Mouse (Mus musculus) midbrain, embryonic 12.5 days (tissue): ENCODE data around the gene Lrrc1. TPM values are rescaled to one million over a fixed set of nuclear protein-coding genes. Genes with fewer than 3 reads are reported as not detected.

Experiments
- ATAC-seq: fragments of 200-750 bp; cut with Nextera tagmentation; 2 replicates; pipeline ENCODE4 v1.8.0; 2017; ENCODE audit warnings: low read depth, moderate TSS enrichment, moderate library complexity; ENCODE audit not compliant: low FRiP score
- H3K27ac ChIP-seq: fragments of 300-500 bp; sonication (generic); replicated peaks from 2 replicates; pipeline ENCODE4 v1.5.1; 2016; ENCODE audit warnings: mild to moderate bottlenecking
- H3K27me3 ChIP-seq: fragments of 300-500 bp; sonication (generic); 2 replicates; pipeline ENCODE4 v1.6.1; 2016; ENCODE audit warnings: mild to moderate bottlenecking
- H3K36me3 ChIP-seq: fragments of 300-500 bp; sonication (generic); 2 replicates; pipeline ENCODE4 v1.6.1; 2016
- H3K4me1 ChIP-seq: fragments of 300-500 bp; sonication (generic); 2 replicates; pipeline ENCODE4 v1.6.1; 2016
- H3K4me2 ChIP-seq: fragments of 300-500 bp; sonication (generic); replicated peaks from 2 replicates; pipeline ENCODE4 v1.6.1; 2016; ENCODE audit warnings: mild to moderate bottlenecking, moderate library complexity
- H3K4me3 ChIP-seq: fragments of 300-500 bp; sonication (generic); 2 replicates; pipeline ENCODE4 v1.5.1; 2016; ENCODE audit warnings: mild to moderate bottlenecking
- H3K9ac ChIP-seq: fragments of 300-500 bp; sonication (generic); replicated peaks from 2 replicates; pipeline ENCODE4 v1.6.1; 2016; ENCODE audit warnings: mild to moderate bottlenecking, moderate library complexity
- H3K9me3 ChIP-seq: fragments of 300-500 bp; sonication (generic); 2 replicates; pipeline ENCODE4 v1.6.1; 2016; ENCODE audit warnings: mild to moderate bottlenecking
- WGBS: fragments of 180-500 bp; shearing (Covaris S2); methylation state at CpG from one replicate; pipeline ENCODE4 v1.1.7; 2016; 5-methylcytosine and 5-hydroxymethylcytosine counted together
- polyA plus RNA-seq: library from polyadenylated mRNA; unstranded; fragments of >200 nt; fragmentation: Nextera tagmentation; extraction: Ambion mirVana; gene quantifications from 2 replicates; pipeline ENCODE4 v1.2.1, GENCODE M21; 2016

The Lrrc1 gene
- polyA plus RNA-seq, 1 experiment from 2014 or later: 6.9 TPM

GRCm38 (mm10) chr9:77455439-77456168 lies 89.1 kb downstream of the Lrrc1 start:
- no peak overlapping the region for H3K27ac ChIP-seq
- H3K9ac ChIP-seq: no peak overlapping the region
- ATAC-seq: peak; percentile 51; the same call in 1 of the 2 replicates
- no peaks in the 10 kb centered on the region for H3K27me3 ChIP-seq
- H3K4me1 ChIP-seq: peaks cover 12% of the 10 kb centered on the region; the same call in 1 of the 2 replicates
- no peak overlapping the region for H3K4me2 ChIP-seq
- WGBS: 75% methylated on average over 19 of the region's 19 CpGs
- no peaks in the 10 kb centered on the region for H3K9me3 ChIP-seq
- no peak overlapping the region for H3K4me3 ChIP-seq
- H3K36me3 ChIP-seq: 0 out of 2 replicates have a peak, but pooled peaks cover 11% of the 10 kb centered on the region

- H3K9me3 ChIP-seq: no peaks in the 10 kb centered on the region
- no peaks in the 10 kb centered on the region for H3K27me3 ChIP-seq
- H3K9ac ChIP-seq: no peak overlapping the region
- no peak overlapping the region for H3K4me2 ChIP-seq
- H3K36me3 ChIP-seq: 0 out of 2 replicates have a peak, but pooled peaks cover 14% of the 10 kb centered on the region
- peaks cover 12% of the 10 kb centered on the region; the same call in 1 of the 2 replicates for H3K4me1 ChIP-seq
- H3K4me3 ChIP-seq: no peak overlapping the region
- 85% methylated on average over 12 of the region's 12 CpGs for WGBS
- no peak; the same call in 1 of the 2 replicates for ATAC-seq
- no peak overlapping the region for H3K27ac ChIP-seq
These were observed 92.4 kb downstream of the Lrrc1 start for GRCm38 (mm10) chr9:77452046-77452807.

DNA sequence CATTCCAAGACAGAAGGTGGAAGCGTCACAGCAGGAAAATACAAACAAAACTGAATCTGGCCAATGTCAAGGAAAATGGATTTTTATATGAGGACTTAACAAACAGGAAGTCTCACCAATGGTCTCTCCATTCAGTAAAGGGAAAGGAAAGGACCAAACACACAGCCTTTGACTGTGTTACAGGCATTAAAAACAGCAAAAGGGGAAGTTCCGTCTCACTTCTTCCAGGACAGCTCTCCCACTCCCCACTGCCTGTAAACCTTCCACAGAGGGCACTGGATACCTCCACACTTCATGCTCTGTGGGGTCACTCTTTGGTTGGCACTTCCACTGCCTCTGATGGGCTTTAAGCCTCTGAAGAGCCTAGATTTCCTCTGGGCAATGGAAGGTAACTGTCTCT lies 94.2 kb downstream of the Lrrc1 start:
- Histone ChIP-seq H3K4me1 (peaks cover 8% of the 10 kb centered on the region; the same call in 1 of the 2 replicates), H3K9me3 (no peaks in the 10 kb centered on the region), H3K4me3 (no peak overlapping the region), H3K27me3 (no peaks in the 10 kb centered on the region), H3K27ac (no peak overlapping the region), H3K4me2 (no peak overlapping the region), H3K36me3 (0 out of 2 replicates have a peak, but pooled peaks cover 9% of the 10 kb centered on the region), H3K9ac (no peak overlapping the region)
- no peak for ATAC-seq
- 82% methylated on average over 2 of the region's 2 CpGs for WGBS

DNA sequence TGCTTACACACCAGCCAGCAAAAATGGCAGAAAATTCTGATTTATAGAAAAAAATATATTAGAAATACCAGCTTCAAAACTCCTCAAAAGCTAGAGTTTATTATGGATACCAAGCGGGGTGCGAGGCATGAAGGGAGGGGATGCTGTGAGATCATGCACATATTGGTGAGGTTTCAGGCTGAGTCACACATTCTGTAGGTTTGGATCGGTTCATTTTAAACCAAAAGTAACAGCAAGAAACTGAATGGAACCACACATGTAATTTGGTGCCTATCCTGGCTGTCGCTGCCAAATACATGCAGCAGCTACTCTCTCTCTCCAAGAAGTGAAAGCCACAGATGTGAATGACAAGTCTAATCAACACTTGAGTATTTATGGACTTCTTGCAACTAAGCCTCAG lies 99.8 kb downstream of the Lrrc1 start:
- Histone ChIP-seq H3K4me3 (no peak overlapping the region), H3K27ac (no peak overlapping the region), H3K27me3 (no peaks in the 10 kb centered on the region), H3K4me2 (no peak overlapping the region), H3K36me3 (0 out of 2 replicates have a peak, but pooled peaks cover 2% of the 10 kb centered on the region), H3K9ac (no peak overlapping the region), H3K4me1 (no peaks in the 10 kb centered on the region), H3K9me3 (no peaks in the 10 kb centered on the region)
- no peak for ATAC-seq
- 96% methylated on average over 4 of the region's 4 CpGs for WGBS

DNA sequence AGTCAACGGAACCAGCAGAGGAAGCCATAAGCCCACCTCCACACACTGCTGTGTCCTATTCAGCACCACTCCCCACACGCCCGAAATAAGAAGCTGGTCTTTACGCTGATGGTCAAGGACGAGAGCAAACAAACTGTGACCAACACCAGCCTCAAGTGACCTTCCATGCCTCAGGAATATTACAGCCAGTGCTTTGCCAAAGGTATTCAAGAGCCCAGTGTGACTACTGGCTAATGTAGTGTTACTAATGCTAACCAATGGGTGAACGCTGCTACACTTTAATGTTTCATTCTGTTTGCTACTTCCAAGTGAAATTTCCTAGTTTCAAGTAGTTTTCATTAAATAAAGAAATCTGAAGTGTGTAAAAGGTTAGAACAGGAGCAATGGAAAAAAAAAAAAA lies 105.3 kb downstream of the Lrrc1 start:
- H3K9ac ChIP-seq: no peak overlapping the region
- WGBS: 91% methylated on average over 6 of the region's 6 CpGs
- H3K9me3 ChIP-seq: no peaks in the 10 kb centered on the region
- H3K4me2 ChIP-seq: no peak overlapping the region
- H3K4me1 ChIP-seq: 0 out of 2 replicates have a peak, but pooled peaks cover 3% of the 10 kb centered on the region
- H3K27me3 ChIP-seq: no peaks in the 10 kb centered on the region
- no peak overlapping the region for H3K4me3 ChIP-seq
- peak overlapping the region; percentile 7; the same call in 1 of the 2 replicates for H3K27ac ChIP-seq
- no peak for ATAC-seq
- H3K36me3 ChIP-seq: 0 out of 2 replicates have a peak, but pooled peaks cover 2% of the 10 kb centered on the region

GRCm38 (mm10) chr9:77438836-77439271 lies 105.8 kb downstream of the Lrrc1 start:
- 0 out of 2 replicates have a peak, but pooled peaks cover 2% of the 10 kb centered on the region for H3K36me3 ChIP-seq
- no peak overlapping the region for H3K4me2 ChIP-seq
- 87% methylated on average over 11 of the region's 11 CpGs for WGBS
- no peak overlapping the region for H3K4me3 ChIP-seq
- H3K4me1 ChIP-seq: 0 out of 2 replicates have a peak, but pooled peaks cover 3% of the 10 kb centered on the region
- H3K27ac ChIP-seq: peak overlapping the region; percentile 7; the same call in 1 of the 2 replicates
- H3K27me3 ChIP-seq: no peaks in the 10 kb centered on the region
- H3K9ac ChIP-seq: no peak overlapping the region
- H3K9me3 ChIP-seq: no peaks in the 10 kb centered on the region
- no peak for ATAC-seq

DNA sequence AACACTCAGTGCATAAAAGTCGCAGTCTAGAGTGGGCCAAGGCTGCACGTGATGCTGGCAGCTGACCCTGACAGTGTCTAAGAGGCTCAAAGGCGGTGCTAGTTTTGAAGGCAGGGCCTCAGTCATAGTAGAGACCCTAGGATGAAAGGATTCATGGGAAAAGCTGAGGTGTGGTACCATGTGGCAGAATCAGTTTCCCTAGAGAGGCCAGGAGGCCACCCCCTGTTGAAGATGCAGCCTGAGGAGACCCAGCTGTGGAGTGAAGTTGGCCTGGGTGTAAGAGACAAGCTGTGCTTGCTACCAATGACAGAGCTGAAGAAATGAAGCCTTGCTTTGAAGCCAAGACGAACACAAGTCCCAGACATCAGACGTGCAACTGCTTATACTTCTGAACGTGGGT lies 107.5 kb downstream of the Lrrc1 start:
- WGBS: 92% methylated on average over 6 of the region's 6 CpGs
- no peak overlapping the region for H3K9ac ChIP-seq
- no peak overlapping the region for H3K27ac ChIP-seq
- H3K4me3 ChIP-seq: no peak overlapping the region
- no peaks in the 10 kb centered on the region for H3K9me3 ChIP-seq
- no peak for ATAC-seq
- H3K36me3 ChIP-seq: 0 out of 2 replicates have a peak, but pooled peaks cover 2% of the 10 kb centered on the region
- H3K4me2 ChIP-seq: no peak overlapping the region
- H3K27me3 ChIP-seq: no peaks in the 10 kb centered on the region
- H3K4me1 ChIP-seq: 0 out of 2 replicates have a peak, but pooled peaks cover 3% of the 10 kb centered on the region

GRCm38 (mm10) chr9:77434965-77435364 lies 109.7 kb downstream of the Lrrc1 start:
- Histone ChIP-seq H3K9ac (no peak overlapping the region), H3K4me2 (no peak overlapping the region), H3K4me1 (0 out of 2 replicates have a peak, but pooled peaks cover 3% of the 10 kb centered on the region), H3K4me3 (no peak overlapping the region), H3K36me3 (0 out of 2 replicates have a peak, but pooled peaks cover 5% of the 10 kb centered on the region), H3K9me3 (no peaks in the 10 kb centered on the region), H3K27me3 (no peaks in the 10 kb centered on the region), H3K27ac (no peak overlapping the region)
- ATAC-seq: no peak
- WGBS: 89% methylated on average over 12 of the region's 12 CpGs

- H3K9ac ChIP-seq: no peak overlapping the region
- H3K9me3 ChIP-seq: no peaks in the 10 kb centered on the region
- 93% methylated on average over 4 of the region's 4 CpGs for WGBS
- ATAC-seq: no peak
- H3K36me3 ChIP-seq: 0 out of 2 replicates have a peak, but pooled peaks cover 5% of the 10 kb centered on the region
- no peak overlapping the region for H3K27ac ChIP-seq
- no peak overlapping the region for H3K4me2 ChIP-seq
- no peaks in the 10 kb centered on the region for H3K27me3 ChIP-seq
- peaks cover 1% of the 10 kb centered on the region for H3K4me1 ChIP-seq
- H3K4me3 ChIP-seq: no peak overlapping the region
These were observed 111.2 kb downstream of the Lrrc1 start for GRCm38 (mm10) chr9:77433476-77433875.

DNA sequence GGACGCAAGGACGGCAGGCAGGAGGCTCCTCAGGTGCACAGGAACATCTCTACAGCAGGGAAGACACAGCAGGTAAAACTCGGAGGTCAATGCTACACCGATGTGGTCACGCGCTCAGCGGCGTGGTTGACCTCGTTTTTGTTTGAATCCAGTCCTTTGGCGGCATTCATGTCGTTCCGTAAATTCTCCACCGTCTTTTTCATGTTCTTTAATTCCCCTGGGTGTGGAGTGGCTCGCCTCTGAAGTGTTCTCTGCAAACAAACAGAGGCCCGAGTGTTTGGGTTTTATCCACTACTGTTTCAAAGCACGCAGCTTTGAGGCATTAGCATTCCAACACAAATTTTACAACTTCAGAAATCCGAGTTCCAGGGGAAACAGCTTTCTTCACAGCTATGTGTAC lies 112.6 kb downstream of the Lrrc1 start:
- H3K4me2 ChIP-seq: no peak overlapping the region
- 76% methylated on average over 17 of the region's 17 CpGs for WGBS
- no peaks in the 10 kb centered on the region; the same call in 1 of the 2 replicates for H3K27me3 ChIP-seq
- H3K9ac ChIP-seq: no peak overlapping the region
- H3K36me3 ChIP-seq: 0 out of 2 replicates have a peak, but pooled peaks cover 5% of the 10 kb centered on the region
- H3K9me3 ChIP-seq: no peaks in the 10 kb centered on the region
- H3K4me3 ChIP-seq: no peak overlapping the region
- H3K4me1 ChIP-seq: peaks cover 15% of the 10 kb centered on the region
- ATAC-seq: no peak
- no peak overlapping the region for H3K27ac ChIP-seq

DNA sequence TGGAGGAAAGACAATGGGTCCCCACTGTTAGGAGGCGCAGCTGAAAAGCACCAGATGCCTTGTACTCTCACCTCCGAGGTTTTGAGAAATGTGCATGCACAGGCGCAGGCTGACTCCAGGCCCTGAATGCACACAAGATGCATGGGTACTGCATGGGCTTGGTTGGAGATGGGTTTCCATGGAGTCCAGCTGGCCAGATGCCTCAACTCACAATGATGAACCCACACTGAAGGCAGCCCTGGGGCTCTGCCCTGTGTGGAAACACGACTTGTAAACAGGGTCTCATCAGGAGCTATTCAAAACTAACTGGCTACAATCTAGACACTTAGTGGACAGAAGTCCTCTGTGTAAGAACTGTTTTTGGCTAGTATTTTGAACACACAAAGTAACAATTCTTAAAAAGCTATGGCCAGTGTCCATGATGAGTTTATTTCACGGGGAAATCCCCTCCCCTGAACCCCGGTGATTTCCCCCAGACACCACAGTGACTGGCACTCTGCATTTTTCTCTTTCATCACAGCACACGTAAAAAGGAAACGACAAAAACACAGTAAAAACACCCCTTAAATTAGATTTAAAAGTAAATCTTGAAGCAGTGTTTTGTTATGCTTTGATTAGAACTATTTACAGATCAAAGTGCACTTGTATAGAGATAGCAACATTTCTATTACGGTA lies 114.1 kb downstream of the Lrrc1 start:
- no peak overlapping the region for H3K4me3 ChIP-seq

More for the DNA sequence above, 114.1 kb downstream of the Lrrc1 start:
- H3K36me3 ChIP-seq: 0 out of 2 replicates have a peak, but pooled peaks cover 5% of the 10 kb centered on the region
- 85% methylated on average over 9 of the region's 9 CpGs for WGBS
- H3K27ac ChIP-seq: no peak overlapping the region
- no peaks in the 10 kb centered on the region for H3K9me3 ChIP-seq
- H3K27me3 ChIP-seq: peaks cover 4% of the 10 kb centered on the region
- no peak overlapping the region for H3K9ac ChIP-seq
- no peak overlapping the region for H3K4me2 ChIP-seq
- ATAC-seq: no peak
- H3K4me1 ChIP-seq: peaks cover 16% of the 10 kb centered on the region
